Mouse (Mus musculus): ENCODE data around the gene Rpl19. TPM values are rescaled to one million over a fixed set of nuclear protein-coding genes. Genes with fewer than 3 reads are reported as not detected.

The Rpl19 gene
- polyA plus RNA-seq, 1 experiment from 2014 or later = 710 TPM

DNA sequence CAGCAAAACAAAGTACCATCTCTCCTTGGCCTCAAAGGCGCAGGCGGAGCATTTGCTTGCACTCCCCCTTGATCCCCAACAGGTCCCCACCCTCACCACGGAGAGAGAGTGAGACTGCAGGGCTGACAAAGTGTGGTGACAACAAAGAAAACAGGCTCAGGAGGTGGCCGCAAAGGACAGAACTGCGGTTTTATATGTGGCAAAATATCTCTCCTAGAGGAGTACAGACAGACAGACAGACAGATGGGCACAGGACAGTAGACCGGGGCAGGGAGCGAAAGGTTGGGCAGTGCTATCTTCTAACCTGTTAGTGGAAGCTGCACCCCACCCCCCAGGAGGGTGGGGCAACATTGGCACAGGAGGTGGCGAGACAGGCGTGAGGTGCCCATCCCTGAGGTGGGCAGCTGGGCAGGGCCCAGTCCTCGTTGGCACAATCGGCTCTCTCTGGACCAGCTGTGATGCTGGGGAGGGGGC lies 25.1 kb upstream of the Rpl19 start:
- Histone ChIP-seq H3K4me2 (replicated peaks) (no peak overlapping the region), H3K9me3 (no peaks in the 10 kb centered on the region), H3K27ac (no peak overlapping the region), H3K36me3 (peaks cover 36% of the 10 kb centered on the region), H3K9ac (replicated peaks) (no peak overlapping the region), H3K4me3 (replicated peaks) (no peak overlapping the region), H3K4me1 (replicated peaks) (peaks cover 28% of the 10 kb centered on the region), H3K27me3 (peaks cover 10% of the 10 kb centered on the region; the same call in 1 of the 2 replicates)
- WGBS = 34% methylated on average over 11 of the region's 11 CpGs
- no peak for ATAC-seq

- no peak for ATAC-seq
- no peak overlapping the region for H3K9ac ChIP-seq (replicated peaks)
- H3K27ac ChIP-seq = no peak overlapping the region
- peaks cover 10% of the 10 kb centered on the region; the same call in 1 of the 2 replicates for H3K27me3 ChIP-seq
- H3K4me1 ChIP-seq (replicated peaks) = peaks cover 28% of the 10 kb centered on the region
- 51% methylated on average over 6 of the region's 6 CpGs for WGBS
- H3K36me3 ChIP-seq = peaks cover 42% of the 10 kb centered on the region
- no peaks in the 10 kb centered on the region for H3K9me3 ChIP-seq
- no peak overlapping the region for H3K4me3 ChIP-seq (replicated peaks)
- H3K4me2 ChIP-seq (replicated peaks) = no peak overlapping the region
These were observed 24.5 kb upstream of the Rpl19 start for GRCm38 (mm10) chr11:98001986-98002385.

DNA sequence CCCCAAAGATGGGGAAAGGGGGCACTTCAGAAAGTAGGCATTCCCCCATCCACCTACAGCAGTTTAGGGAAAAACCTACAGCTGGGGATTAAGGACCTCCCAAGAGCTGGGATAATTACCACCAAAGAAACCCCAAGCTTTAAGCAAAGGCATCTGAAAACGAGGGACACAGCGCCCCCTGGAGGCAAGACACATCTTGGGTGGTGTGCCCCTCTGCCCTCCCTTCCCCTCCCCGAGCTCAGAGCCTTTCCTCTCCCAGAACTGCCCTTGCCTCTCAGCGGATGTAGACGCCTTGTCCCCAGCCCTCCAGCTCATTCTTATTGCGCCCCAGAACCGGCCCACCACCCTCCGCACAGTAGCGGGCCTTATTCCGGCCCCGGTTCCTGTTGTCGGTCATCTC lies 23.9 kb upstream of the Rpl19 start:
- 19% methylated on average over 12 of the region's 12 CpGs for WGBS
- Histone ChIP-seq H3K36me3 (peaks cover 48% of the 10 kb centered on the region), H3K27me3 (peaks cover 10% of the 10 kb centered on the region; the same call in 1 of the 2 replicates), H3K4me1 (replicated peaks) (peaks cover 28% of the 10 kb centered on the region), H3K9ac (replicated peaks) (0 out of 2 replicates have a peak overlapping the region, but pooled peaks have one; percentile 19), H3K27ac (no peak overlapping the region), H3K4me2 (replicated peaks) (peak overlapping the region; percentile 19; the same call in 1 of the 2 replicates), H3K9me3 (no peaks in the 10 kb centered on the region), H3K4me3 (replicated peaks) (no peak overlapping the region)
- ATAC-seq = peak; percentile 34; the same call in 1 of the 2 replicates

- H3K27me3 ChIP-seq = peaks cover 10% of the 10 kb centered on the region; the same call in 1 of the 2 replicates
- peaks cover 28% of the 10 kb centered on the region for H3K4me1 ChIP-seq (replicated peaks)
- no peak overlapping the region for H3K27ac ChIP-seq
- 0 out of 2 replicates have a peak overlapping the region, but pooled peaks have one; percentile 19 for H3K9ac ChIP-seq (replicated peaks)
- H3K4me3 ChIP-seq (replicated peaks) = no peak overlapping the region
- H3K4me2 ChIP-seq (replicated peaks) = 0 out of 2 replicates have a peak overlapping the region, but pooled peaks have one; percentile 19
- ATAC-seq = peak; percentile 31; the same call in 1 of the 2 replicates
- no peaks in the 10 kb centered on the region for H3K9me3 ChIP-seq
- peaks cover 54% of the 10 kb centered on the region for H3K36me3 ChIP-seq
- WGBS = 38% methylated on average over 17 of the region's 17 CpGs
These were observed 23.3 kb upstream of the Rpl19 start for GRCm38 (mm10) chr11:98003171-98003671.

DNA sequence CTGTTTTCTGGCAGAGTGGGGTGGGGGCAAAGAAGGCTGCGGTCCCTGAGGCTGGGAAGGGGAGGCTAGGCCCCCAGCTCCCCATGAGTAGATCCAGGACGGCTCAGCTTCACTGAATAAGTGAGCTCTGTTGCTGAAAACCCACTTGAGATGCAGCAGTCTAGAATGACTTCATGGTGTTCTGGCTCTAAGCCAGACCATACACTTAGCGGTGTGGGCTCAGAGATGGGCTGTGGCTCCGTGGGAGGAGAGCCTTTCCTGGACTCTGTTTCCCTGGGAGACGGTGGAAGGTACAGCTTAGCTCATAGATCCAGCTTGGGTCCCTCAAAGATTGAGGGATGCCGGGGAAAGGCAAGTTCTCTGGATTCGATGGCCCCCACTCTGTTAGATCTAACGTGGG lies 22.3 kb upstream of the Rpl19 start:
- Histone ChIP-seq H3K36me3 (peaks cover 63% of the 10 kb centered on the region), H3K4me3 (replicated peaks) (no peak overlapping the region), H3K9ac (replicated peaks) (no peak overlapping the region), H3K4me2 (replicated peaks) (no peak overlapping the region), H3K4me1 (replicated peaks) (peaks cover 28% of the 10 kb centered on the region), H3K9me3 (no peaks in the 10 kb centered on the region), H3K27me3 (peaks cover 10% of the 10 kb centered on the region; the same call in 1 of the 2 replicates), H3K27ac (no peak overlapping the region; the same call in 1 of the 2 replicates)
- ATAC-seq = no peak
- WGBS = 73% methylated on average over 8 of the region's 8 CpGs

- H3K4me3 ChIP-seq (replicated peaks) = no peak overlapping the region
- no peaks in the 10 kb centered on the region for H3K9me3 ChIP-seq
- peaks cover 10% of the 10 kb centered on the region; the same call in 1 of the 2 replicates for H3K27me3 ChIP-seq
- H3K4me2 ChIP-seq (replicated peaks) = no peak overlapping the region
- peaks cover 72% of the 10 kb centered on the region for H3K36me3 ChIP-seq
- H3K9ac ChIP-seq (replicated peaks) = no peak overlapping the region
- peaks cover 28% of the 10 kb centered on the region for H3K4me1 ChIP-seq (replicated peaks)
- WGBS = 55% methylated on average over 13 of the region's 13 CpGs
- H3K27ac ChIP-seq = no peak overlapping the region
- no peak for ATAC-seq
These were observed 21.4 kb upstream of the Rpl19 start for GRCm38 (mm10) chr11:98005076-98005475.

GRCm38 (mm10) chr11:98005686-98006085 lies 20.8 kb upstream of the Rpl19 start:
- H3K9me3 ChIP-seq = no peaks in the 10 kb centered on the region
- no peak overlapping the region for H3K4me2 ChIP-seq (replicated peaks)
- H3K27me3 ChIP-seq = peaks cover 10% of the 10 kb centered on the region; the same call in 1 of the 2 replicates
- H3K27ac ChIP-seq = no peak overlapping the region
- no peak overlapping the region for H3K9ac ChIP-seq (replicated peaks)
- no peak for ATAC-seq
- WGBS = 88% methylated on average over 10 of the region's 10 CpGs
- no peak overlapping the region for H3K4me3 ChIP-seq (replicated peaks)
- peaks cover 79% of the 10 kb centered on the region for H3K36me3 ChIP-seq
- H3K4me1 ChIP-seq (replicated peaks) = peaks cover 26% of the 10 kb centered on the region

DNA sequence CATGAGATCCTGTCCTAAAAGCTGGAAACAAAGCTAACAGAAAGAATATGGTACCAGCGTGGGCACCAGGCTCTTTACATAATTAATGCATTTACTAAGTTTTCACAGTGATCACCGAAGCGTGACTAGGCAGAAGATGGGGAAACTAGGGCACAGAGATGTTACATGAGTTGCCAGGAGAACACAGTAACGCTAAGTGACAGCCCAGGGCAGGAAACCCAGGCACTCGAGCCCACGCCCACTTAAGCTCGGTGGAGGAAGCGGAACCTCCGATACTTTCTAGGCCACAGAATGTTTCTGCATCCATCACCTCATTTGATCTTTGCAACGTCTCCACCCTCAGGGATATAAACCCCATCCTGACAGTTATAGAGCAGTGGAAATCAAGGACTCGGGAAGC lies 18.4 kb upstream of the Rpl19 start:
- H3K4me2 ChIP-seq (replicated peaks) = no peak overlapping the region
- H3K27ac ChIP-seq = no peak overlapping the region
- H3K4me3 ChIP-seq (replicated peaks) = no peak overlapping the region
- H3K9ac ChIP-seq (replicated peaks) = no peak overlapping the region
- no peaks in the 10 kb centered on the region for H3K9me3 ChIP-seq
- peaks cover 12% of the 10 kb centered on the region for H3K4me1 ChIP-seq (replicated peaks)
- H3K36me3 ChIP-seq = peaks cover 96% of the 10 kb centered on the region
- H3K27me3 ChIP-seq = 0 out of 2 replicates have a peak, but pooled peaks cover 4% of the 10 kb centered on the region
- WGBS = 87% methylated on average over 11 of the region's 11 CpGs
- ATAC-seq = no peak

GRCm38 (mm10) chr11:98011716-98012115 lies 14.8 kb upstream of the Rpl19 start:
- Histone ChIP-seq H3K9ac (replicated peaks) (no peak overlapping the region), H3K4me3 (replicated peaks) (no peak overlapping the region), H3K27me3 (no peaks in the 10 kb centered on the region), H3K36me3 (peaks cover 97% of the 10 kb centered on the region), H3K27ac (no peak overlapping the region), H3K9me3 (no peaks in the 10 kb centered on the region), H3K4me1 (replicated peaks) (0 out of 2 replicates have a peak, but pooled peaks cover 3% of the 10 kb centered on the region), H3K4me2 (replicated peaks) (no peak overlapping the region)
- WGBS = 70% methylated on average over 9 of the region's 9 CpGs
- ATAC-seq = no peak

DNA sequence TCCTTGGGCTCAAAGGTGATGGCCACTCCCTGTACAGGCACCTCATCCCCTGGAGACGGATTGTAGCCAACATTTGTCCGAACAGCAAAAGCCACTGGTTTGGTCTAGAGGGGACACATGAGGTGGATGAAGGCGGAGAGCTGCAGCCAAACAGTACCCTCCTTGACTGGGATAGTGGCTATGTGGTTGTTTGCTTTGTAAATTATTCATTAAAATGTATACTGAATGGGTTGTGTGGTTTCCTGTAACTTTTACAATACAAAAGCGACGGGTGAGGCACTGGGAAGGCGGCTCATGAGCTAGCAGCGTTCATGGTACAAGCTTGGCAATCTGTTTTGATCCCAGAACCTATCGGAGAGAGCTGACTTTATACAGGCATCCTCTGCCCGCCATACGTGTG lies 13.7 kb upstream of the Rpl19 start:
- Histone ChIP-seq H3K4me3 (replicated peaks) (no peak overlapping the region), H3K36me3 (peaks cover 97% of the 10 kb centered on the region), H3K27ac (no peak overlapping the region), H3K9ac (replicated peaks) (no peak overlapping the region), H3K9me3 (no peaks in the 10 kb centered on the region), H3K27me3 (no peaks in the 10 kb centered on the region), H3K4me2 (replicated peaks) (no peak overlapping the region), H3K4me1 (replicated peaks) (peaks cover 4% of the 10 kb centered on the region; the same call in 1 of the 2 replicates)
- 85% methylated on average over 10 of the region's 10 CpGs for WGBS
- ATAC-seq = no peak

DNA sequence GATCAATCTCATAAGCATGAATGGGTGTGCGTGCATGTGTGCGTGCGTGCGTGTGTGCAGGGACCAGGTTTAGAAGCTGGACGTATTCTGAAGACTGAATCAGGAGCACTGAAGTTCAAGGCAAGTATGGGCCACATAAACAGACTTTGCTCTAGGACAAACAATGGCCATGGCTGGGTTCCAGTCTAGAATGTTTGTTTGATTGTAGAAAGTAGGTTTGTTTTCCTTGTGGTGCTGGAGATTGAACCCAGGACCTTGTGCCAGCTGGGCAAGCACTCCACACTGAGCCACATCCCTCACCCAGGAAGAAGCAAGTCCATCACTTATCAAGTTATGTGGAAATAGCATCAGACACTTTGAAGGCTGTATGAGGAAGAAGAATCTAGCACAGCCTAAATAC lies 10.3 kb upstream of the Rpl19 start:
- Histone ChIP-seq H3K36me3 (peaks cover 69% of the 10 kb centered on the region), H3K27ac (no peak overlapping the region)
- 94% methylated on average over 5 of the region's 5 CpGs for WGBS

GRCm38 (mm10) chr11:98016824-98017223 lies 9.7 kb upstream of the Rpl19 start:
- Histone ChIP-seq H3K4me1 (replicated peaks) (peaks cover 43% of the 10 kb centered on the region), H3K4me2 (replicated peaks) (no peak overlapping the region), H3K27me3 (no peaks in the 10 kb centered on the region), H3K36me3 (peaks cover 63% of the 10 kb centered on the region), H3K27ac (no peak overlapping the region), H3K4me3 (replicated peaks) (no peak overlapping the region), H3K9ac (replicated peaks) (no peak overlapping the region), H3K9me3 (no peaks in the 10 kb centered on the region)
- no peak for ATAC-seq
- 79% methylated on average over 4 of the region's 4 CpGs for WGBS

More for the DNA sequence above, 10.3 kb upstream of the Rpl19 start:
- Histone ChIP-seq H3K9me3 (no peaks in the 10 kb centered on the region), H3K4me3 (replicated peaks) (no peak overlapping the region), H3K27me3 (no peaks in the 10 kb centered on the region), H3K4me1 (replicated peaks) (peaks cover 37% of the 10 kb centered on the region), H3K9ac (replicated peaks) (no peak overlapping the region), H3K4me2 (replicated peaks) (no peak overlapping the region)
- ATAC-seq = no peak
